Mouse (Mus musculus): ENCODE measurements around the gene Gpr4. TPM values are rescaled to one million over a fixed set of nuclear protein-coding genes. Genes with fewer than 3 reads are reported as not detected.
A peak's percentile ranks its signal among the peaks of the same experiment; 100 is the strongest.

The Gpr4 gene
- polyA plus RNA-seq, 1 experiment, result 5.5 TPM

GRCm38 (mm10) chr7:19220061-19220460 lies 7.7 kb downstream of the Gpr4 start:
- no peak overlapping the region for H3K4me3 ChIP-seq (ENCODE audit: control insufficient read depth, insufficient read depth, low read length)
- TF ChIP-seq CTCF (IDR thresholded peaks at IDR 0.05; ENCODE audit: borderline replicate concordance, control insufficient read depth, extremely low read depth, insufficient read depth, low read length, poor library complexity), result no peak
- no peak for TF ChIP-seq POLR2A (IDR thresholded peaks at IDR 0.05; ENCODE audit: control insufficient read depth, extremely low read depth, insufficient read depth, low read length, poor library complexity)
- no peak overlapping the region for H3K27ac ChIP-seq (ENCODE audit: control insufficient read depth, insufficient read depth, low read length)
- 90% methylated on average over 3 of the region's 3 CpGs for WGBS
- no peaks in the 10 kb centered on the region for H3K36me3 ChIP-seq (ENCODE audit: control insufficient read depth, insufficient read depth, low read length)
- no peaks in the 10 kb centered on the region; the same call in 1 of the 2 replicates for H3K27me3 ChIP-seq (ENCODE audit: control insufficient read depth, insufficient read depth, low read length)
- DNase-seq, result no peak
- H3K4me1 ChIP-seq (replicated peaks; ENCODE audit: control insufficient read depth, insufficient read depth, low read length), result 0 out of 2 replicates have a peak, but pooled peaks cover 2% of the 10 kb centered on the region

GRCm38 (mm10) chr7:19222189-19222588 lies 9.9 kb downstream of the Gpr4 start:
- H3K27me3 ChIP-seq (ENCODE audit: control insufficient read depth, insufficient read depth, low read length), result no peaks in the 10 kb centered on the region
- H3K27ac ChIP-seq (ENCODE audit: control insufficient read depth, insufficient read depth, low read length), result no peak overlapping the region
- no peak for TF ChIP-seq POLR2A (IDR thresholded peaks at IDR 0.05; ENCODE audit: control insufficient read depth, extremely low read depth, insufficient read depth, low read length, poor library complexity)
- TF ChIP-seq CTCF (IDR thresholded peaks at IDR 0.05; ENCODE audit: borderline replicate concordance, control insufficient read depth, extremely low read depth, insufficient read depth, low read length, poor library complexity), result no peak
- H3K4me1 ChIP-seq (replicated peaks; ENCODE audit: control insufficient read depth, insufficient read depth, low read length), result peaks cover 8% of the 10 kb centered on the region
- DNase-seq, result no peak
- H3K4me3 ChIP-seq (ENCODE audit: control insufficient read depth, insufficient read depth, low read length), result no peak overlapping the region
- H3K36me3 ChIP-seq (ENCODE audit: control insufficient read depth, insufficient read depth, low read length), result no peaks in the 10 kb centered on the region
- WGBS, result 95% methylated on average over 16 of the region's 16 CpGs

DNA sequence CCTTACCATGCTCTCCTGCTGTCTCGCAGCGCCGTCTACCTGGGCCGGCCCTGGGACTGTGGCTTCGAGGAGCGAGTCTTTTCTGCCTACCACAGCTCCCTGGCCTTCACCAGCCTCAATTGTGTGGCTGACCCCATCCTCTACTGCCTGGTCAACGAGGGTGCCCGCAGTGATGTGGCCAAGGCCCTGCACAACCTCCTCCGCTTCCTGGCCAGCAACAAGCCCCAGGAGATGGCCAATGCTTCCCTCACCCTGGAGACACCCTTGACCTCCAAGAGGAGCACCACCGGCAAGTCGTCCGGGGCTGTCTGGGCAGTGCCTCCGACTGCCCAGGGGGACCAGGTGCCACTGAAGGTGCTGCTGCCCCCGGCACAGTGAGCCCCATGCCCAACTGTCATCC lies 10.5 kb downstream of the Gpr4 start:
- H3K4me1 ChIP-seq (replicated peaks; ENCODE audit: control insufficient read depth, insufficient read depth, low read length), result peaks cover 8% of the 10 kb centered on the region
- WGBS, result 99% methylated on average over 14 of the region's 14 CpGs

GRCm38 (mm10) chr7:19224933-19225332 lies 12.6 kb downstream of the Gpr4 start:
- Histone ChIP-seq H3K4me1 (replicated peaks; ENCODE audit: control insufficient read depth, insufficient read depth, low read length) (peaks cover 8% of the 10 kb centered on the region), H3K36me3 (ENCODE audit: control insufficient read depth, insufficient read depth, low read length) (no peaks in the 10 kb centered on the region), H3K27me3 (ENCODE audit: control insufficient read depth, insufficient read depth, low read length) (no peaks in the 10 kb centered on the region), H3K27ac (ENCODE audit: control insufficient read depth, insufficient read depth, low read length) (no peak overlapping the region), H3K4me3 (ENCODE audit: control insufficient read depth, insufficient read depth, low read length) (no peak overlapping the region)
- TF ChIP-seq CTCF (IDR thresholded peaks at IDR 0.05; ENCODE audit: borderline replicate concordance, control insufficient read depth, extremely low read depth, insufficient read depth, low read length, poor library complexity) (no peak), POLR2A (IDR thresholded peaks at IDR 0.05; ENCODE audit: control insufficient read depth, extremely low read depth, insufficient read depth, low read length, poor library complexity) (no peak)
- WGBS, result 82% methylated on average over 4 of the region's 4 CpGs
- DNase-seq, result no peak

More for the DNA sequence above, 10.5 kb downstream of the Gpr4 start:
- no peak overlapping the region for H3K4me3 ChIP-seq (ENCODE audit: control insufficient read depth, insufficient read depth, low read length)
- H3K36me3 ChIP-seq (ENCODE audit: control insufficient read depth, insufficient read depth, low read length), result no peaks in the 10 kb centered on the region
- no peak for DNase-seq
- no peak for TF ChIP-seq CTCF (IDR thresholded peaks at IDR 0.05; ENCODE audit: borderline replicate concordance, control insufficient read depth, extremely low read depth, insufficient read depth, low read length, poor library complexity)
- no peak for TF ChIP-seq POLR2A (IDR thresholded peaks at IDR 0.05; ENCODE audit: control insufficient read depth, extremely low read depth, insufficient read depth, low read length, poor library complexity)
- no peak overlapping the region for H3K27ac ChIP-seq (ENCODE audit: control insufficient read depth, insufficient read depth, low read length)
- H3K27me3 ChIP-seq (ENCODE audit: control insufficient read depth, insufficient read depth, low read length), result no peaks in the 10 kb centered on the region

- TF ChIP-seq CTCF (IDR thresholded peaks at IDR 0.05; ENCODE audit: borderline replicate concordance, control insufficient read depth, extremely low read depth, insufficient read depth, low read length, poor library complexity) (no peak), POLR2A (IDR thresholded peaks at IDR 0.05; ENCODE audit: control insufficient read depth, extremely low read depth, insufficient read depth, low read length, poor library complexity) (no peak)
- DNase-seq, result peak; percentile 60
- 26% methylated on average over 20 of the region's 20 CpGs for WGBS
- H3K4me1 ChIP-seq (replicated peaks; ENCODE audit: control insufficient read depth, insufficient read depth, low read length), result peaks cover 8% of the 10 kb centered on the region
- no peaks in the 10 kb centered on the region for H3K36me3 ChIP-seq (ENCODE audit: control insufficient read depth, insufficient read depth, low read length)
- H3K27me3 ChIP-seq (ENCODE audit: control insufficient read depth, insufficient read depth, low read length), result no peaks in the 10 kb centered on the region
- H3K27ac ChIP-seq (ENCODE audit: control insufficient read depth, insufficient read depth, low read length), result peak overlapping the region; percentile 91
- peak overlapping the region; percentile 63 for H3K4me3 ChIP-seq (ENCODE audit: control insufficient read depth, insufficient read depth, low read length)
Measured at GRCm38 (mm10) chr7:19226817-19227797, 14.8 kb downstream of the Gpr4 start.

DNA sequence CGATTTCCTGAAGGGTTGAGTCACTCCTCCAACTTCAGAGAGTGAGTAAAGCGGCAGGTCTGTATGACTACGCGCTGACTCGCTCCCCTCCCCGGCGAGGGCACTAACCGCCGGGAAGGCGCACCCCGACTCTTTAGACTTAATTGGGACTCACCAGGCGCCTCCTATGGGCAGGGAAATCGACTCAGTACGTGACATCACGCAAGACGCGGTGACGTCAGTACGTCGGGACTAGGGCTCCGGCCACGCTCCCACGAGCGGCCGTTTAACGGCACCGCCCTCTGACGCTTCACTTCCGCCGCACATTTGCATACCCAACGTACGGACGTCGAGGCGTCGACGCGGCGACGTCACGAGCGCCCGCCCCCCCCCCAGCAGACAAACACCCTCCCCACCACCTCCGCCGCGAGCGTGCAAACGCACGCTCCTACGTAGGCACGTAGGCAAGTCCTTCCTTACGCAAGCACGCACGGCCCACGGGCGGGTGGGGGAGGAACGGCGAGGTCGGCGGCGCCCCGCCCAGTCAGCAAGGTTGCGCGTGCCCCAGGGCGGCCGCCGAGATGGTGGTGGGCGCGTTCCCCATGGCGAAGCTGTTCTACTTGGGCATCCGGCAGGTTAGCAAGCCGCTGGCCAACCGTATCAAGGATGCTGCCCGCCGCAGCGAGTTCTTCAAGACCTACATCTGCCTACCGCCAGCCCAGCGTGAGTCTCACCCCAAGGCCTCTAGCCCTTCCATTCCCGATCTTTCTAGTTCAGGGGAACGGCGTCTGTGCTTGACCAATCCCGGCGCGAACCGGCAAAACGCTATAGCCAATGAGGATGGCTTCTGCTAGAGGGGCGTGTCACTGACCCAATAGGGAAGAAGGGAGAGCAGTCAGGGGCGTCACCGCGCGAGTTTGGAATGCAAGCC lies 15.8 kb downstream of the Gpr4 start, which contains the start of gene Opa3:
Opa3 (plus strand) TSS at position 452 of the 910 bp plus-strand sequence.
- Histone ChIP-seq H3K27me3 (ENCODE audit: control insufficient read depth, insufficient read depth, low read length) (no peaks in the 10 kb centered on the region), H3K27ac (ENCODE audit: control insufficient read depth, insufficient read depth, low read length) (peak within 1 kb of the TSS; percentile 91), H3K4me1 (replicated peaks; ENCODE audit: control insufficient read depth, insufficient read depth, low read length) (peaks cover 8% of the 10 kb centered on the region), H3K36me3 (ENCODE audit: control insufficient read depth, insufficient read depth, low read length) (no peaks in the 10 kb centered on the region), H3K4me3 (ENCODE audit: control insufficient read depth, insufficient read depth, low read length) (peak within 1 kb of the TSS; percentile 65)
- DNase-seq, result peak; percentile 98
- WGBS, result under 1% methylated on average over 91 of the region's 91 CpGs
- TF ChIP-seq CTCF (IDR thresholded peaks at IDR 0.05; ENCODE audit: borderline replicate concordance, control insufficient read depth, extremely low read depth, insufficient read depth, low read length, poor library complexity) (0 out of 2 replicates have a peak, but pooled peaks have one; percentile 33), POLR2A (IDR thresholded peaks at IDR 0.05; ENCODE audit: control insufficient read depth, extremely low read depth, insufficient read depth, low read length, poor library complexity) (peak; percentile 89)

Measured in thymus, adult 2 months (tissue).